Mouse (Mus musculus) lung, embryonic 14.5 days (tissue): ENCODE measurements around the gene Il15ra. TPM values are rescaled to one million over a fixed set of nuclear protein-coding genes. Genes with fewer than 3 reads are reported as not detected.

Experiments
- ATAC-seq: fragments of 200-750 bp; cut with Nextera tagmentation; 2 replicates; pipeline ENCODE4 v1.8.0; 2017; ENCODE audit warnings: mild to moderate bottlenecking, moderate TSS enrichment, moderate library complexity; ENCODE audit not compliant: insufficient read depth
- DNase-seq: peaks from one replicate; pipeline ENCODE4 v3.0.0-alpha.2; 2015
- H3K27ac ChIP-seq: fragments of 300-500 bp; sonication (generic); 2 replicates; pipeline ENCODE4 v1.5.1; 2014; ENCODE audit warnings: low read depth, mild to moderate bottlenecking, moderate library complexity
- H3K27me3 ChIP-seq: fragments of 300-500 bp; sonication (generic); 2 replicates; pipeline ENCODE4 v1.6.1; 2014; ENCODE audit warnings: low read length, control low read depth; ENCODE audit not compliant: insufficient read depth
- H3K36me3 ChIP-seq: fragments of 300-500 bp; sonication (generic); 2 replicates; pipeline ENCODE4 v1.6.1; 2014; ENCODE audit warnings: control low read depth; ENCODE audit not compliant: insufficient read depth
- H3K4me1 ChIP-seq: fragments of 300-500 bp; sonication (generic); 2 replicates; pipeline ENCODE4 v1.6.1; 2014; ENCODE audit warnings: antibody characterized with exemption, control low read depth; ENCODE audit not compliant: insufficient read depth
- H3K4me2 ChIP-seq: fragments of 300-500 bp; sonication (generic); 2 replicates; pipeline ENCODE4 v1.6.1; 2014; ENCODE audit warnings: mild to moderate bottlenecking
- H3K4me3 ChIP-seq: fragments of 300-500 bp; sonication (generic); 2 replicates; pipeline ENCODE4 v1.5.1; 2014; ENCODE audit warnings: low read depth, low read length
- H3K9ac ChIP-seq: fragments of 300-500 bp; sonication (generic); 2 replicates; pipeline ENCODE4 v1.6.1; 2014
- H3K9me3 ChIP-seq: fragments of 300-500 bp; sonication (generic); 2 replicates; pipeline ENCODE4 v1.6.1; 2016; ENCODE audit warnings: low read depth, low read length, control low read depth
- CTCF ChIP-seq: IDR thresholded peaks from 2 replicates; pipeline ENCODE4 v1.5.1; 2016; ENCODE audit warnings: antibody characterized with exemption, low read depth
- WGBS: fragments of 180-500 bp; shearing (Covaris S2); extraction: QIAGEN DNeasy Blood & Tissue Kit; methylation state at CpG from one replicate; pipeline ENCODE4 v1.1.7; 2014; 5-methylcytosine and 5-hydroxymethylcytosine counted together
- polyA plus RNA-seq: library from polyadenylated mRNA; unstranded; fragments of >200 nt; fragmentation: Nextera tagmentation; extraction: Ambion mirVana; gene quantifications from 2 replicates; pipeline ENCODE4 v1.2.1, GENCODE M21; 2014

Gene Il15ra
- polyA plus RNA-seq, 1 experiment from 2014 or later = 1.6 TPM

- ATAC-seq (no peak), DNase-seq (no peak)
- WGBS = 90% methylated on average over 5 of the region's 5 CpGs
- Histone ChIP-seq H3K4me1 (no peaks in the 10 kb centered on the region), H3K9ac (no peak overlapping the region), H3K4me3 (no peak overlapping the region), H3K27me3 (no peaks in the 10 kb centered on the region), H3K4me2 (no peak overlapping the region), H3K27ac (no peak overlapping the region), H3K9me3 (no peaks in the 10 kb centered on the region), H3K36me3 (no peaks in the 10 kb centered on the region)
- no peak for TF ChIP-seq CTCF
Measured at GRCm38 (mm10) chr2:11727574-11727973, 22.5 kb downstream of the Il15ra start.

- DNase-seq (peak; percentile 44), ATAC-seq (no peak)
- no peak overlapping the region for H3K27ac ChIP-seq
- no peak for TF ChIP-seq CTCF
- no peaks in the 10 kb centered on the region for H3K9me3 ChIP-seq
- no peak overlapping the region for H3K4me2 ChIP-seq
- H3K27me3 ChIP-seq = no peaks in the 10 kb centered on the region
- WGBS = 45% methylated on average over 3 of the region's 3 CpGs
- H3K36me3 ChIP-seq = no peaks in the 10 kb centered on the region
- H3K9ac ChIP-seq = no peak overlapping the region
- H3K4me3 ChIP-seq = no peak overlapping the region
- H3K4me1 ChIP-seq = no peaks in the 10 kb centered on the region
Measured at GRCm38 (mm10) chr2:11729091-11729490, 24.0 kb downstream of the Il15ra start.

- H3K36me3 ChIP-seq = no peaks in the 10 kb centered on the region
- no peak overlapping the region for H3K27ac ChIP-seq
- no peak overlapping the region for H3K4me3 ChIP-seq
- no peaks in the 10 kb centered on the region for H3K9me3 ChIP-seq
- no peak for DNase-seq
- H3K4me1 ChIP-seq = no peaks in the 10 kb centered on the region
- no peak overlapping the region for H3K4me2 ChIP-seq
- no peak for TF ChIP-seq CTCF
- no peaks in the 10 kb centered on the region for H3K27me3 ChIP-seq
- H3K9ac ChIP-seq = no peak overlapping the region
- 64% methylated on average over 5 of the region's 5 CpGs for WGBS
- no peak for ATAC-seq
Measured at GRCm38 (mm10) chr2:11732978-11733377, 27.9 kb downstream of the Il15ra start.

GRCm38 (mm10) chr2:11735853-11736252 is 30.8 kb downstream of the Il15ra start:
- Histone ChIP-seq H3K27me3 (no peaks in the 10 kb centered on the region), H3K9ac (no peak overlapping the region), H3K4me1 (no peaks in the 10 kb centered on the region), H3K4me3 (no peak overlapping the region), H3K27ac (no peak overlapping the region), H3K36me3 (peaks cover 8% of the 10 kb centered on the region; the same call in 1 of the 2 replicates), H3K9me3 (no peaks in the 10 kb centered on the region), H3K4me2 (no peak overlapping the region)
- ATAC-seq (no peak), DNase-seq (no peak)
- no peak for TF ChIP-seq CTCF
- 86% methylated on average over 6 of the region's 6 CpGs for WGBS

- Histone ChIP-seq H3K9me3 (no peaks in the 10 kb centered on the region), H3K27me3 (no peaks in the 10 kb centered on the region), H3K4me3 (no peak overlapping the region), H3K27ac (no peak overlapping the region), H3K36me3 (peaks cover 37% of the 10 kb centered on the region), H3K4me1 (no peaks in the 10 kb centered on the region), H3K9ac (no peak overlapping the region), H3K4me2 (no peak overlapping the region)
- WGBS = 86% methylated on average over 3 of the region's 3 CpGs
- DNase-seq (no peak), ATAC-seq (no peak)
- no peak for TF ChIP-seq CTCF
Measured at GRCm38 (mm10) chr2:11738794-11739193, 33.7 kb downstream of the Il15ra start.

- H3K4me1 ChIP-seq = no peaks in the 10 kb centered on the region
- 96% methylated on average over 4 of the region's 4 CpGs for WGBS
- no peak for TF ChIP-seq CTCF
- H3K4me3 ChIP-seq = no peak overlapping the region
- H3K27ac ChIP-seq = no peak overlapping the region
- H3K4me2 ChIP-seq = no peak overlapping the region
- no peaks in the 10 kb centered on the region for H3K9me3 ChIP-seq
- H3K9ac ChIP-seq = no peak overlapping the region
- ATAC-seq (no peak), DNase-seq (no peak)
- H3K27me3 ChIP-seq = no peaks in the 10 kb centered on the region
- peaks cover 37% of the 10 kb centered on the region for H3K36me3 ChIP-seq
Measured at GRCm38 (mm10) chr2:11739516-11740051, 34.5 kb downstream of the Il15ra start.

- WGBS = 97% methylated on average over 4 of the region's 4 CpGs
- Histone ChIP-seq H3K4me1 (no peaks in the 10 kb centered on the region), H3K27ac (no peak overlapping the region), H3K36me3 (peaks cover 97% of the 10 kb centered on the region), H3K4me2 (no peak overlapping the region), H3K9ac (no peak overlapping the region), H3K27me3 (no peaks in the 10 kb centered on the region), H3K4me3 (no peak overlapping the region), H3K9me3 (no peaks in the 10 kb centered on the region)
- no peak for ATAC-seq
- no peak for DNase-seq
- TF ChIP-seq CTCF = no peak
Measured at GRCm38 (mm10) chr2:11762541-11762940, 57.5 kb downstream of the Il15ra start.

GRCm38 (mm10) chr2:11765694-11766093 is 60.6 kb downstream of the Il15ra start:
- Histone ChIP-seq H3K9me3 (no peaks in the 10 kb centered on the region), H3K36me3 (peaks cover 83% of the 10 kb centered on the region), H3K9ac (no peak overlapping the region), H3K27me3 (no peaks in the 10 kb centered on the region), H3K4me2 (no peak overlapping the region), H3K4me3 (no peak overlapping the region), H3K27ac (no peak overlapping the region), H3K4me1 (no peaks in the 10 kb centered on the region)
- no peak for TF ChIP-seq CTCF
- DNase-seq (peak; percentile 18), ATAC-seq (peak; percentile 56; the same call in 1 of the 2 replicates)
- WGBS = 78% methylated on average over 4 of the region's 4 CpGs
